Mouse (Mus musculus): ENCODE results near the gene Ets1. TPM values are rescaled to one million over a fixed set of nuclear protein-coding genes. Genes with fewer than 3 reads are reported as not detected.

The Ets1 gene
- polyA plus RNA-seq, 1 experiment from 2014 or later: 115 TPM

- Histone ChIP-seq H3K9ac (ENCODE audit: low read length) (no peak overlapping the region), H3K4me2 (ENCODE audit: low read depth, low read length) (no peak overlapping the region), H3K36me3 (ENCODE audit: control insufficient read depth, insufficient read depth, low read length) (peaks cover 17% of the 10 kb centered on the region), H3K27ac (ENCODE audit: low read length) (no peak overlapping the region), H3K27me3 (ENCODE audit: control insufficient read depth, insufficient read depth, low read depth, low read length) (no peaks in the 10 kb centered on the region), H3K4me1 (replicated peaks; ENCODE audit: control insufficient read depth, insufficient read depth, low read length) (peaks cover 14% of the 10 kb centered on the region), H3K4me3 (ENCODE audit: low read length) (no peak overlapping the region), H3K9me3 (ENCODE audit: control insufficient read depth, low read length) (no peaks in the 10 kb centered on the region)
- 86% methylated on average over 7 of the region's 7 CpGs for WGBS
- ATAC-seq (ENCODE audit: low read depth): no peak
Observed at GRCm38 (mm10) chr9:32728306-32728705, 92.3 kb downstream of the Ets1 start.

GRCm38 (mm10) chr9:32728806-32729205 is 92.8 kb downstream of the Ets1 start:
- 68% methylated on average over 4 of the region's 4 CpGs for WGBS
- no peaks in the 10 kb centered on the region for H3K9me3 ChIP-seq (ENCODE audit: control insufficient read depth, low read length)
- H3K27ac ChIP-seq (ENCODE audit: low read length): no peak overlapping the region
- peaks cover 21% of the 10 kb centered on the region for H3K36me3 ChIP-seq (ENCODE audit: control insufficient read depth, insufficient read depth, low read length)
- peak; percentile 64; the same call in 1 of the 2 replicates for ATAC-seq (ENCODE audit: low read depth)
- H3K4me3 ChIP-seq (ENCODE audit: low read length): no peak overlapping the region
- no peak overlapping the region for H3K4me2 ChIP-seq (ENCODE audit: low read depth, low read length)
- peaks cover 14% of the 10 kb centered on the region for H3K4me1 ChIP-seq (replicated peaks; ENCODE audit: control insufficient read depth, insufficient read depth, low read length)
- no peaks in the 10 kb centered on the region for H3K27me3 ChIP-seq (ENCODE audit: control insufficient read depth, insufficient read depth, low read depth, low read length)
- no peak overlapping the region for H3K9ac ChIP-seq (ENCODE audit: low read length)

GRCm38 (mm10) chr9:32729207-32729606 is 93.2 kb downstream of the Ets1 start:
- no peak overlapping the region for H3K9ac ChIP-seq (ENCODE audit: low read length)
- no peaks in the 10 kb centered on the region for H3K9me3 ChIP-seq (ENCODE audit: control insufficient read depth, low read length)
- H3K4me2 ChIP-seq (ENCODE audit: low read depth, low read length): no peak overlapping the region
- H3K36me3 ChIP-seq (ENCODE audit: control insufficient read depth, insufficient read depth, low read length): peaks cover 25% of the 10 kb centered on the region
- no peak for ATAC-seq (ENCODE audit: low read depth)
- H3K27ac ChIP-seq (ENCODE audit: low read length): no peak overlapping the region
- no peak overlapping the region for H3K4me3 ChIP-seq (ENCODE audit: low read length)
- H3K27me3 ChIP-seq (ENCODE audit: control insufficient read depth, insufficient read depth, low read depth, low read length): no peaks in the 10 kb centered on the region
- peaks cover 12% of the 10 kb centered on the region for H3K4me1 ChIP-seq (replicated peaks; ENCODE audit: control insufficient read depth, insufficient read depth, low read length)
- WGBS: 48% methylated on average over 4 of the region's 4 CpGs

GRCm38 (mm10) chr9:32730001-32730655 is 94.1 kb downstream of the Ets1 start:
- WGBS: 78% methylated on average over 9 of the region's 9 CpGs
- Histone ChIP-seq H3K36me3 (ENCODE audit: control insufficient read depth, insufficient read depth, low read length) (peaks cover 29% of the 10 kb centered on the region), H3K9me3 (ENCODE audit: control insufficient read depth, low read length) (no peaks in the 10 kb centered on the region), H3K9ac (ENCODE audit: low read length) (no peak overlapping the region), H3K4me1 (replicated peaks; ENCODE audit: control insufficient read depth, insufficient read depth, low read length) (peaks cover 7% of the 10 kb centered on the region), H3K4me2 (ENCODE audit: low read depth, low read length) (no peak overlapping the region), H3K4me3 (ENCODE audit: low read length) (no peak overlapping the region), H3K27me3 (ENCODE audit: control insufficient read depth, insufficient read depth, low read depth, low read length) (no peaks in the 10 kb centered on the region), H3K27ac (ENCODE audit: low read length) (no peak overlapping the region)
- ATAC-seq (ENCODE audit: low read depth): no peak

GRCm38 (mm10) chr9:32730656-32731590 is 94.9 kb downstream of the Ets1 start:
- H3K4me1 ChIP-seq (replicated peaks; ENCODE audit: control insufficient read depth, insufficient read depth, low read length): peaks cover 5% of the 10 kb centered on the region
- no peak overlapping the region for H3K27ac ChIP-seq (ENCODE audit: low read length)
- no peak for ATAC-seq (ENCODE audit: low read depth)
- no peak overlapping the region for H3K4me2 ChIP-seq (ENCODE audit: low read depth, low read length)
- WGBS: 79% methylated on average over 13 of the region's 13 CpGs
- no peaks in the 10 kb centered on the region for H3K27me3 ChIP-seq (ENCODE audit: control insufficient read depth, insufficient read depth, low read depth, low read length)
- no peak overlapping the region for H3K4me3 ChIP-seq (ENCODE audit: low read length)
- H3K36me3 ChIP-seq (ENCODE audit: control insufficient read depth, insufficient read depth, low read length): peaks cover 34% of the 10 kb centered on the region
- H3K9ac ChIP-seq (ENCODE audit: low read length): no peak overlapping the region
- H3K9me3 ChIP-seq (ENCODE audit: control insufficient read depth, low read length): no peaks in the 10 kb centered on the region

- Histone ChIP-seq H3K27me3 (ENCODE audit: control insufficient read depth, insufficient read depth, low read depth, low read length) (no peaks in the 10 kb centered on the region), H3K9ac (ENCODE audit: low read length) (no peak overlapping the region), H3K4me2 (ENCODE audit: low read depth, low read length) (no peak overlapping the region), H3K36me3 (ENCODE audit: control insufficient read depth, insufficient read depth, low read length) (peaks cover 36% of the 10 kb centered on the region), H3K27ac (ENCODE audit: low read length) (no peak overlapping the region), H3K4me1 (replicated peaks; ENCODE audit: control insufficient read depth, insufficient read depth, low read length) (peaks cover 3% of the 10 kb centered on the region; the same call in 1 of the 2 replicates), H3K4me3 (ENCODE audit: low read length) (no peak overlapping the region), H3K9me3 (ENCODE audit: control insufficient read depth, low read length) (no peaks in the 10 kb centered on the region)
- 35% methylated on average over 9 of the region's 9 CpGs for WGBS
- no peak for ATAC-seq (ENCODE audit: low read depth)
Observed at GRCm38 (mm10) chr9:32731787-32732186, 95.8 kb downstream of the Ets1 start.

GRCm38 (mm10) chr9:32735071-32735470 is 99.0 kb downstream of the Ets1 start:
- no peak for ATAC-seq (ENCODE audit: low read depth)
- peaks cover 49% of the 10 kb centered on the region for H3K36me3 ChIP-seq (ENCODE audit: control insufficient read depth, insufficient read depth, low read length)
- WGBS: 88% methylated on average over 7 of the region's 7 CpGs

GRCm38 (mm10) chr9:32736051-32736450 is 100.0 kb downstream of the Ets1 start:
- Histone ChIP-seq H3K27ac (ENCODE audit: low read length) (no peak overlapping the region), H3K4me3 (ENCODE audit: low read length) (no peak overlapping the region), H3K9me3 (ENCODE audit: control insufficient read depth, low read length) (no peaks in the 10 kb centered on the region), H3K27me3 (ENCODE audit: control insufficient read depth, insufficient read depth, low read depth, low read length) (no peaks in the 10 kb centered on the region), H3K4me1 (replicated peaks; ENCODE audit: control insufficient read depth, insufficient read depth, low read length) (peaks cover 10% of the 10 kb centered on the region), H3K36me3 (ENCODE audit: control insufficient read depth, insufficient read depth, low read length) (peaks cover 55% of the 10 kb centered on the region), H3K4me2 (ENCODE audit: low read depth, low read length) (no peak overlapping the region), H3K9ac (ENCODE audit: low read length) (no peak overlapping the region)
- 73% methylated on average over 9 of the region's 9 CpGs for WGBS
- ATAC-seq (ENCODE audit: low read depth): no peak

More at GRCm38 (mm10) chr9:32735071-32735470, 99.0 kb downstream of the Ets1 start:
- H3K27ac ChIP-seq (ENCODE audit: low read length): no peak overlapping the region
- H3K9ac ChIP-seq (ENCODE audit: low read length): no peak overlapping the region
- H3K9me3 ChIP-seq (ENCODE audit: control insufficient read depth, low read length): no peaks in the 10 kb centered on the region
- 0 out of 2 replicates have a peak, but pooled peaks cover 3% of the 10 kb centered on the region for H3K4me1 ChIP-seq (replicated peaks; ENCODE audit: control insufficient read depth, insufficient read depth, low read length)
- no peak overlapping the region for H3K4me2 ChIP-seq (ENCODE audit: low read depth, low read length)
- H3K27me3 ChIP-seq (ENCODE audit: control insufficient read depth, insufficient read depth, low read depth, low read length): no peaks in the 10 kb centered on the region
- H3K4me3 ChIP-seq (ENCODE audit: low read length): no peak overlapping the region

GRCm38 (mm10) chr9:32739988-32740387 is 104.0 kb downstream of the Ets1 start:
- Histone ChIP-seq H3K27ac (ENCODE audit: low read length) (no peak overlapping the region), H3K9me3 (ENCODE audit: control insufficient read depth, low read length) (no peaks in the 10 kb centered on the region), H3K4me2 (ENCODE audit: low read depth, low read length) (no peak overlapping the region), H3K9ac (ENCODE audit: low read length) (no peak overlapping the region), H3K4me1 (replicated peaks; ENCODE audit: control insufficient read depth, insufficient read depth, low read length) (peaks cover 15% of the 10 kb centered on the region), H3K36me3 (ENCODE audit: control insufficient read depth, insufficient read depth, low read length) (peaks cover 38% of the 10 kb centered on the region), H3K4me3 (ENCODE audit: low read length) (no peak overlapping the region), H3K27me3 (ENCODE audit: control insufficient read depth, insufficient read depth, low read depth, low read length) (no peaks in the 10 kb centered on the region)
- no peak for ATAC-seq (ENCODE audit: low read depth)
- 89% methylated on average over 4 of the region's 4 CpGs for WGBS
